Mouse (Mus musculus) lung, adult 2 months (tissue): ENCODE data around the gene Scamp4.

Experiments
- CTCF ChIP-seq: fragments of 200-500 bp; IDR thresholded peaks from 2 replicates; pipeline ENCODE4 v1.5.1; 2011; ENCODE audit warnings: mild to moderate bottlenecking, low read length, control low read depth; ENCODE audit not compliant: insufficient read depth
- POLR2A ChIP-seq: fragments of 200-500 bp; IDR thresholded peaks from 2 replicates; pipeline ENCODE4 v1.6.1; 2011; ENCODE audit warnings: low read depth, mild to moderate bottlenecking, control low read depth, low read length, borderline replicate concordance; ENCODE audit errors: extremely low read depth

DNA sequence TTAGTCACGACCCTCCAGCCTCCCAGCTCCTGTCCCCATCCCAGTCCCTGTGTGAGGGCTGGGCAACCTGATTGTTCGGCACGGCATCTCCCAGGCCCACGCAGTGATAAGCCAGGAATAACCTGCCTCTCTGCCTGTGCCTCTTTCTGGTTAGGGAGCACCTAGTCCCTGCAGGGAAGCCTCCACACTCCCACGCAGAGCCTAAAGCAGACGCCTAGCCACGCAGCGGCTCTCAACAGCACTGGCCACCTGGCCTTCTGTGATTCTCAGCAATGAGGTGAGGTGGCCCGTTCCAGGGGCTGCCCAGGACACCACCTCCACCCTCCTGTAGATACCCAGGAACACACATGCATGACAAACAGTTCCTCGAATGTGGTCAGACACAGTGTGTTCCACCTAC lies 47.7 kb downstream of the Scamp4 start:
- TF ChIP-seq CTCF (no peak), POLR2A (no peak)
